Mouse (Mus musculus) adrenal gland, postnatal 36 days (tissue): ENCODE measurements around the gene Krt39. TPM values are rescaled to one million over a fixed set of nuclear protein-coding genes. Genes with fewer than 3 reads are reported as not detected.

Experiments
- DNase-seq, 2 experiments: peaks; one replicate each; pipeline ENCODE4 v3.0.0; 2021; ENCODE audit warnings: mixed read lengths in 1 of 2
- long read RNA-seq, 2 experiments: library from polyadenylated mRNA; stranded (forward); transcript quantifications; one replicate each; pipeline ENCODE4 v2.0.0; 2021; ENCODE audit warnings: borderline sequencing depth in 2 of 2
- total RNA-seq, 2 experiments: library from RNA; stranded (reverse); gene quantifications; 2 replicates each; pipeline ENCODE4 v1.2.3; 2021

Krt39 gene
- not detected for total RNA-seq
- long read RNA-seq, experiment 1, result 0 reads
- long read RNA-seq, experiment 2, result 0 reads

DNA sequence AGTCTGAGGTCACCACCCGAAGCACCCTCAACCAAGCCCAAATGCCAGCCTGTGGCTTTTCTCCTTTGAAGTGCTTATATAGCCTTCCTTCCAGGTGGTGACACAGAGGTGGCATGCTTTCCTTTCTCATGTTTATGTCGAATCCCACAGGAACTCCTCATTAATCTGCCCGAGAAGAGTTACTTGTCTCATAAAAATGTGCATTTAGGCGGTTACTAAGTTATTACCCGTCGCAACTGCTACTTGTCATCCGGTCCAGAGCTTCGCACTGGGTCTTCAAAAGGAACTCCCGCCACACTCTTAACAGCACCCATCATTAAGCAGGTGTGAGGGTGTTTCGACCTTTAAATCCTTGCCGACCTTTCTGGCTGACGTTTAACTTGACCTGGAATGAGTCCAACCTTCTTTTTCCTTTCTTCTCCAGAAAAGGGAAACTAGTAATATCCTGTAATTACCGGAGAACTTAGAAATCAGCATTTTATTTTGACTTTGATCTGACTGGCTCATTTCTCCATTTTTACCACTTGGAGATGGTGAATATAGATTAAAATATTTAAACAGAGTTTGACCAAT, at the start of gene Krt39:
Krt39 (minus strand) TSS at position 51 of the 573 bp plus-strand sequence.
- no peak for DNase-seq

DNA sequence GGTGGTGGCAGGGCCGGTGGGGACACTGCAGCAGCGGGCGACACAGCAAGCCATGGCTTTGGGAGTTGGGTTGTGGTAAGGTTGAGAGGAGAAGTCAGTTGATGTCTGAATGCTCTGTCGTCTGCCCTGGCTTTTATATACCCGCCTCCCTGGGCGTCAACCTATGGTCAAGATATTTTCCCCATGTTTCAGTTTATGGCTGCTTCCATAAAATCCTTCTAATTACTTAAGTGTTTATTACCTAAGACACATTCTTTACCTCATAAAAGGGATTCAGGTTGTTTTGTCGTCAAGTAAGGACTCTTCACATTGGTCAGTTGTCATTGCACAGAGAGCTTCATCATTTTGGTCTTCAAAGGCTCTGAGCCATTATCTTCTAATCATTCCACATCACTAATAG, 45.4 kb upstream of the Krt39 start, which contains the start of gene Krtap3-1:
Krtap3-1 (minus strand) TSS at position 101 of the 400 bp plus-strand sequence.
- no peak for DNase-seq

DNA sequence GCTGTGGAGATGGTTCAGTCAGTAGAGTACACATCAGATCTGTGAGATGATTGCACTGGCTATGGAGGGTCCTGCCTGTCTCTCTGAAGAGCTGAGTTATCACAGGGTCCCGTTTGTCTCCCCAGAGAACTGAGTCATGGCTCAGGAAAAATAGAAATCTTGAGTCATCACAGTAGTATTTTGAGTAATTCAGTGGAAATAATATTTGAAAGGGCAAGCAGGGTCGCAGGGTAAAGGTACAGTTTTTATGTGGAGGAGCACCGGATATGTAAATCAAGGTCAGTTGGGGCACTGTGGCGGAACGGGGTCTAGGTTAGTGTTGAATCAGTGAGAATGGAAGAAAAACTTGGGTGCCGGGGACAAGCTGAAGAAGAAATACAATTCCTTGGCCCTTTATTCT, 41.4 kb upstream of the Krt39 start:
- peak in 1 of 2 experiments; percentile 1 for DNase-seq

DNA sequence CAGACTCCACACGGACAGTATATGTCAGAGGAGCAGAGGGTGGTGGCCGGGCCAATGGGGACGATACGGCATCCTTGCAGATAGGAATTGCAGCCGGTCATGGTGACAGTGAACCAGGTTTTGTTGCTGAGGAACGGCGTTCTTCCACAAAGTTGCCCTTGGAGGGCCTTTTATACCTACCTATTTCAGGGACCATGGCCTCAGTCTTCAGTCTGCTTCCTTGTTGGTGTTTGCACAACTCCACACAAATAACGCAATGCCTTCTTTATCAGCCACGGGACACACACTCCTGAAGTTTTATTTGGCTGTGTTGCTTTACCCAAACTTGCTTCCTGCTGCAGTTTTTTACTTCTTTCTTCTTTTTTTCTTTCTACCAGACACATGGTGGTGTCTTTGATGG, 38.2 kb upstream of the Krt39 start, which contains the start of gene Gm11939:
Gm11939 (minus strand) TSS at position 101 of the 400 bp plus-strand sequence.
- no peak for DNase-seq

DNA sequence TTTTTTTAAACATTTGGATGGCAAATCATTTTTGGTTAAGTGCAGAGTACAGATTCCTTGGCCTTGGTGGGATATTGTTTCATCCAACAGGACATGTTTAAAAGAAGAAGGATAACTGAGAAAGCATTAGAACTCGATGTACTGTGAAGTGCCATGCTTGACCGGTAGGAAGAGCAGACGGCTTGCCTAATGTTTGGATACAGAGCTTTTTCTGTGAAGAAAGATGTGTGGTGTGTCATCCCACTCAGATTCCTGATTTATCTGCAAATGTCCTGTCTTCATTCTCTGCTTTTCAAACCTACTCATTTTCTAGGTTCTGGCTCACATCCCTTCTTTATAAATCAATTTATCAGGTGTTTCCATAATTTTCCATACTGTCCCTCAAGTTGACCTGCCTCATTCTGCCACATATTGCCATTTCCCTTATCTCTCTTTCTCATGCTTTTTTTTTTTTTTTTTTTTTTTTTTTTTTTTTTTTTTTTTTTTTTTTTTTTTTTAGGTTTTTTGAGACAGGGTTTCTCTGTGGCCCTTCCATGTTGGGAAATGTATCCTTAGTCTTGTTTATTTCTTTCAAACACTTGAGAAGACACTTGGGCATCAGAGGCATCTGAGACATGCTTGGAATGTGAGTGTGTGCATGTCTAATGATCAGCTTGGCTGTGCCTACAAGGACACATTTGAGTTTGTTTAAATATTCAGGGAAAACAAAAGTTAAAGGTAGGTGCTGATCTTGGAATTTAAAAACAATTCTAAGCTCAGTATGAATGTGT, 37.0 kb upstream of the Krt39 start:
- DNase-seq, result no peak

DNA sequence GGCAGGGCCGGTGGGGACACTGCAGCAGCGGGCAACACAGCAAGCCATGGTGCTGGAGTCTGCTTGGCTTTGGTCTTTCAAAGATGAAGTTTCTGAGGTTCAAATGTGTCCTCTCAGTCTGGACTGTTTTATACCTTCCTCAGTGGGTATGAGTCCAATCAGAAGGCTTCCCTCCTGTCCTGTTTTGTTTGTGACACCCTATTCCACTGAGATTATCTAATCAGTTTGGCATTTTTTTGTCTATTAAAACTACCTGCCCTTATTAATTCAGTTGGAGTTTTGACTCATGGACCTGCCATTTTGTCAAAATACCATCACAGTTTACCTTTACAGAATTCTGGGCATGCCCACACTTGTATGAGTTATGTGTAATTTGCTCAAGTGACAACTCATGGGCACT, 35.6 kb upstream of the Krt39 start, which contains the start of gene Krtap3-2:
Krtap3-2 (minus strand) TSS at position 101 of the 400 bp plus-strand sequence.
- no peak for DNase-seq

DNA sequence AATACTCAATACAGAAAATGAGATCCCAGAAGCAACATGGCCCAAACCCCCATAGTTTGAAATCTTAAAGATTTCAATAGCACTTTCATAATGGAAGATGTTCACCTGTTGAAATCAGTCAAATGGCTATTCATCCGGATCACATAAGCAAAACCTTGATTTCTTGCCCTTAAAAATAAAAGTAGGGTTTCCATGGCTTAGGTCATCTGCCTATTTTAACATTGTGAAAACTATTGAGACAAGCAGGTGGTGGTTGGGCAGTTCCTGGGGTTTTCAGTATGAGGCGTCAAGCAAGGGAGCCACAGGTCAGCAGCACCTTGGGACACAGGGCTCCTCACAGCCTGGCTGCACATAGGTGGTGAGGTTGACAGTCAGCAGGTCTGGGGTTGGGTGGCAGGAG, 35.1 kb upstream of the Krt39 start:
- DNase-seq, result no peak

DNA sequence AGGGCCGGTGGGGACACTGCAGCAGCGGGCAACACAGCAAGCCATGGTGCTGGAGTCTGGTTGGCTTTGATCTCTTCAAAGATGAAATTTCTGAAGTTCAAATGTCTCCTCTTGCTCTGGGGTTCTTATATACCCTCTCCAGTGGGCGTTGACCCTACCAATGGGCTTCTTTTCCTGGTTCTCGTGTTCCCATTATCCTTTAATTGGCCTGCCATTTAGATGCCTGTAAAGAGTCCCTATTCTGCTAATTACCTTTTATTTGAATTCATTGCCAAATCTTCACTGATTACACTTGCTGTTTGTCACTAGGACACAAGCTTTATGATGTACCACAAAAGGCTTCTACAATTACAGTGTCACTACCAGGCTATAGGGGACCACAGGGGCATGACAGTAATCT, 29.6 kb upstream of the Krt39 start, which contains the start of gene Krtap3-3:
Krtap3-3 (minus strand) TSS at position 101 of the 400 bp plus-strand sequence.
- DNase-seq, result no peak

DNA sequence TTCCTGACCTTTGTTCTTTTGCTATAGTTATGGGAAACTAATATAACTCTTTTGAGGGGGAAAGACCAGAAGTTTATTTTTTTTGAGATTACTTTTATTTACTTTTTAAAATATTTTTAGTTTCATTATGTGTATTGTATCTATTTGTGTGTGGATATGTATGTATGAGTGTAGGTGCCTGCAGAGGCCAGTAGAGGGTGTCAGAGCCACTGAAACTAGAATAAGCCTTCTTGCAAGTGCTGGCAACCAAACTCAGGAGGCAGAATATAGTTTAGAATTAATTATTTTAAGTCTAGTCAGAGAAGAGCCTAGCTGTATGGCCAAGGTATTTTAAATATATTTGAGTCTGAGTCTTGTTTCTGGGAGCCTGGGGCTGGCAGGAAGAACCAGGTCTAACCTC, 26.8 kb upstream of the Krt39 start:
- no peak for DNase-seq

DNA sequence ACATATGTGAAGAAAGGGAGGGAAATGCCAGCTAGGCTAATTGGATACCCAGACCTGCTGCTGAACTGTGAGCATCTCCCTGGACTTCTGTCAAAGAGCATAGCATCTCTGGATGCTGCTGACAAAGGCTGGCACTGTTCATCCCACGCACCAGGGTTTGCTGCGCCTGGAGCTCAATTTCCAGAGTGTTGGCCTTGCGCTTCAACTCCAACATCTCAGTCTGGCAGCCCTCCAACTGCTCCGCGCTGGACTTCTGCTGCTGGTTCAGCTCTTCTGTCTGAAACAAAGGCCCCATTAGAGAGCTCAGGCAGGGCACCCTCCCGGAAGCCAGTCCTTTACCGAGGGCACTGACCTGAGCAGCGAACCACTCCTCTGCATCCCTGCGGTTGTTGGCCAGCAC, 18.6 kb upstream of the Krt39 start:
- peak; percentile 22 to 26 for DNase-seq

DNA sequence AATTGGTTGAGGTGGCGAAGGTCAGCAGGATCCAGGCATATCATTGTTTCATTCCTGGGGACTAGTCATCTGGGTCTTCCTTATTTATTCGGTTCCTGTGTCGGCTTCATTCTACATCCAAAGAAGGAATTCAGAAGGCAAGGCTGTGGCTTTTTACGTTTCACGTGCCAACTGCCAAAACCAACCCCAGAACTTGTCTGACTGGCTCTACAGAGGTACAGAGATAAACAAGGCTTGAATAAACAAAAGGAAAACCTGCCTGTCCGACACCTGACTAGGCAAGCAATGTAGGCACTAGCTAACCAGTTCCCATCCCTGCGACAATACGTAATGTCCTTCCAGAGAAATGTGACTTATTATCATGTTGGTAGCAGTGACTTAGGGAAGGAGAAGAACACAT, 7.0 kb downstream of the Krt39 start:
- no peak for DNase-seq

DNA sequence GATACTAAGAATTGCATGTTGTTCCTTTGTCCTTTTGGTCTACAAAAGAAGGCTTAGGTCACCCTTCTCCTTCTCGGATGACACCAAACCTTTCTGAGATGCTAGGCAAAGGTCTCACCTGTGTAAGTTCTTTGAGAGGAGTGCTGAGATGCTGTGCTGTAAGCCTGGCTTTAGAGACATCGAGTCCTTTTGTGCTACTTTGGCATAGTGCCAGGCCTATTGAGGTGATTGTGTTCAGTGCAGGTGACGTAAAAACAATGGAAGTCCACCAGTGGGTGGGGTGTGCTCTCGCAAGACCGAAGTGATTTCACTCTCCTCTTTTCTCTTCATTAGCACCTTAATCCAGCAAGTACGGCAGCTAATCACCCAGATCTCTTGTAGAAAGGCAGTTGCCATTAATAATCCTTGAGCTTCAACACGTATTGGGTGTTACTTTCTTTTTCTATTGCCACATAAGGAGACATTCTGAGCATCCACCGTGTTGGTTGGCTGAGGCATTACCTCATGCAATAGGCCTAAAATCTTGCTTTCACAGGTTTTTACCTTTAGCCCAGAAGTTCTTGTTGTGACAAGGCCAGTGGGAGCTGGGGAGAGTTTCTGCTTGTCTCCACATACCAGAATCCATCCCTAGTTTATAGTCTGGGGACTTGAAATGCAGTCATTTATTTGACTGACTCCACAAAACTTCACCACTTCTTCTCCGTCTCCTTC, 20.9 kb downstream of the Krt39 start:
- no peak for DNase-seq

DNA sequence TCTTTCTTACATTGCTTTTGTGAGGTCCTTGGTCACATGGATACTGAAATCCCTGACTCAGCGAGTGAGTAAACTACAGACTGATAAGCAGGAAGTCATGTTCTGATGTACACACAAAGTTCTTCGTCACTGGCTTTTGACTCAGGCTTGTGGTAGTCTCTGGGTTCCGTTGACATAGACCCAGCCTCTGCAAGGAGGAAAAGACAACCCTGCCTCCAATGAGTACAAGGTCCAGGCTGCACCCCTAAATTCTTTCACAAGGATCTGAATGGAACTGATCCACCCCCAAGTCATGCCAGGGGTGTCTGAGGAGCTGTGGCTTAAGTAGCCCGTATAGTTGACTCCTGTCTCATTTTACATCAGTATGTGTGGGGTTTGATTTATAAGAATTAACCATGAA, 24.7 kb downstream of the Krt39 start:
- no peak for DNase-seq

DNA sequence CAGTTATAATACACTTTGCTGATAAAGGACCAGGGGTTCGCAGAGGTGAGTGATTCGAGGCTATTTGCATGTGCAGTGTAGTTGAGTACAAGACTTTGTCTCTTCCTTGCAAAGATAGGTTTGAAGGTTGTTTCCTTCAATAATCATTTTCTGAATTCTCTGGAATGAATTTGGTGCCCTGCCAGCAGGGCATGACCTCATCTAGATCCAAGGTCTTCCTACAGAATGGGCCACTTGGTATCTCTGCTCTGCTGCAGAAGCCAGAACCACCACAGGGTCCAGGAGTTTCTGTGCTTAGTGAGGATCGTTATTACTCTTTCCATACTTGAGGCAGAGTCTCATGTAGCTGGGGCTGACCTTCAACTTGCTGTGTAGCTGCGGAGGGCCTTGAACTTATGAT, 26.4 kb downstream of the Krt39 start:
- DNase-seq, result peak; percentile 41 to 42

DNA sequence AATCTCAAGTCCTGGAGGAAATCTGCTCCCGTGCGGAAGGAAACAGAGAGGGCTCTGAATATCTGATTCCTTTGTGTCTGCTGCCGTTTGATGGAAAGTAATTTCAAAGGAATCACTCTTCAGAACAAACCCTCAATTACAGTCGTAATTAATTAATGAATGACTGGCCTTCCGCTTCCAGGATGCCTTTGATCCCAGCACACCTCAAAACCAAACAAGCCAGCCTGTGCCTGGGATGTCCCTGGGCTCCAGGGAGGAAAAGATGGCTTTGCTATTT, 27.6 kb downstream of the Krt39 start:
- no peak for DNase-seq

DNA sequence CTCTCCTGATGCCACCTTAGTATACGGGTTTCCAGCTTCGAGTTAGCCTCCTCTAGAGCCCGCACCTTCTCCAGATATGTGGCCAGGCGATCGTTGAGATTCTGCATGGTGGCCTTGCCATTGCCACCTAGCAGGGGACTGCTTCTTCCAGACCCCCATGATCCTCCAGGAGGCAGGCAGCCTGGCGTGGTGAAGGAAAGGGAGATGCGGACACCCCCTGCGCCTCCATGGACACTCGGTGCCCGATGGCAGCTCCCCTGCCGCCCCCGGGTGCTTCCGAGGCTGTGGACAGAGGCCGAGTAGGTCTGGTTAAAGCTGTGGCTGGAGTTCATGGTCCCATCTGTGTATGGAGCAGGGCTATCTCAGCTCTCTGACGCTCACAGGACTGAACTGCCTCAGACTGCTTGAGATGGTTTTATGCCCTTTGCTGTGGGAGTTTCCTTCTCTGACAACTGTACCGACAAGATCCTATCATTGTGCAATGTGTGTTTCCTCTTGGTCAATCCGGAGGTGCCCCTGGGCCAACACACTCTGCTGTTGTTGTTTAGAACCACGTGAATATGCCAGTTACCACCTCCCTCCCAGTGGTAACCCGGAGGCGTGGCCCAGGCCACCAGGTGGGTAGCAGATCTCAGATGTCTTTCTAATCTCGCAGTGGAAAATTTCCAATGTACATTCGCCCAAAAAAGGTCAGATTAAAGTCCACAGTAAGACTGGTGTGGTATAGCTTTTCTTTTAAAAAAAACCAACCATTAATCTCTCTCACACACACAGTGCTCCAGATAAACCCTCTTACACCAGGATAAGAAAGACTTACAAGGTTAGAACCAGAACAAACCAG, 28.2 kb downstream of the Krt39 start, which contains the start of gene Krt23:
Krt23 (minus strand) TSS at position 405 of the 841 bp plus-strand sequence.
- DNase-seq, result no peak

DNA sequence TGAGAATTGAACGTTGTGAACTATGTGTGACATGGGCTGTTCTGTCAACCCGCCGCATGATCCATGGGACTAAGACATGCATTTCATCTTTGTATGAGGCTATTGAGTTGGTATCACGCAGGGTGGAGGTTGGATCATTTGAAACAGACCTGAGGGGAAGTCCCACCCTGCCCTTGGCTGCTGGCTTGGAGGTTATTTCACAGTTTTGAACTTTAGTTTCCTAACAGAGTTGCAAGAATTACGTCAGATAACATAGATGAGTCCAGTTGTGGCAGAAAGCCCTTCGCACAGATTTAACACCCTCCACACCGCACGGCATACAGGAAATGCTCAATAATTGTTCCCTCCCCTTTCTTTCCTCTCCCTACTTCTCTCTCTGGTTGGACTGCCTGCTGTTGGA, 30.1 kb downstream of the Krt39 start:
- DNase-seq, result no peak

DNA sequence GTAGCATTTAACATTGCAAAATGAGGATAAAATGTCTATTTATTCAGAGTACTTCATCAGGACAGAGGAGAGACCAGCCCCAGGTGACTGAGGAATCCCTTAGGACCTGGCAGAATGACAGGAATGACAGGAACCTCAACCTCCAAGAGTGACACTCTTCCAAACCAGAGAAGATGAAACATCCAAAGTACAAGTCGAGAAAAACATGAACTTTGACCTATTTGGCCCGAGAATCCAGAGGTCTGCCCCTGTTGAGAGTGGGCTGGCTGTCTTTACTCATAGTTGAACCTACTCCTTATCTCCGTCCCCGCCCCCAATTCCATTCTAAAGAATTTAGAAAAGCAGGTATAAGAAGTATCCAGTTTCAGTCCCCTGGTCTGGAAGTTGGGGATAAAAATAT, 30.5 kb downstream of the Krt39 start:
- no peak for DNase-seq

DNA sequence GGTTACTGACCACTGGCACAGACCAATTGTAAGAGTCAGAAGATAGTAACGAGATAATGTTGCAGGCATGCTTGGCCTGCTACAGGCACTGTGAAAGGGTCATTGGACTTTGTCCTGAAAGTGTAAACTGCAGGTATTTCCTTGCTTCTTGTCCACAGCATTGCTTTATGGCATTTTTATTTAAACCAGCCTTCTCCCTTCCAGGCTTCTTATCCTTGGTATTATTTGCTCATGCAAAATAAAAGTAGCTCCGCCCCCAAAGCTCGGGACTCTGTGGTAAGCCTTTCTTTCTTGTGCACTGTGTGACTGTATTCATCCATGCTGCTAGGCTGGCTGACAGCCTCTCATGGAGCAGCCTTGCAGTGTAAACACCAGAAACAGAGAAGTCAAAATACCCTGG, 31.9 kb downstream of the Krt39 start:
- DNase-seq, result no peak

DNA sequence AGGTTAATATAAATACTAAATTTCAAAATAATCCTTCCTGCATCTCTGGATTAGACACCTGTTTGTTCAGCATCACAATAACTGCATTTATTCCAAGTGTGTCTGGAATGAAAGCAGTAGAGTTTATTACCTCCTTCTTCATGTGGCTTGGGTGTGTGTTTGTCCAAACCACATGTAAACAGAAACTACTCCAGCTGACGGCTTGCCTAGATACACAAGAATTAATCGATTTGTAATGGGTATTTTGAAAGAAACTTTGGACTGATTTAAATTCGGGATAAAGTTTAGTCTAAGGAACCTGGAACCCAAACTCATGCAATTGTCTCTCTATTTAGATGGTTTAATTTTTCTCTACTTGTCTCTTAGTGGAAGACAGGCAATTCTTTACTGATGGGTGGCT, 46.2 kb downstream of the Krt39 start:
- no peak for DNase-seq

DNA sequence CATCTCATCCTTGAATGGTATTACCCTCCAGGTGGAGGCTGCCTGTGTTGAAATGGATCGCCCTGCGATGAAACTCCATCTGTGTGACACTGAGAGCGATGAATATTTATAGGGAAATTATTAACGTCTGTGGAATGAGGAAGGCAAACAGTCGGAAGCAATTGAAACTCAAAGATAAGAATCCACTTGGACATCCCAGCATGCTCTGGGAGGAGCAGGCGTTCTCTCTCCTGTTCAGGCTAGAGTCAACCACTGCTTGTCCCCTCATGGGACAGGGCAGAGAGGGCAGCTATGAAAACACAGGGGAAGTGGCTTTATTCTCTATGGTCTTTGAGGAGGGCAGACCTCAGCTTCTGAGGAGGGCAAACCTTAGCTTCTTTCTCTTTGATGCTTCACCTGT, 47.7 kb downstream of the Krt39 start:
- DNase-seq, result no peak

DNA sequence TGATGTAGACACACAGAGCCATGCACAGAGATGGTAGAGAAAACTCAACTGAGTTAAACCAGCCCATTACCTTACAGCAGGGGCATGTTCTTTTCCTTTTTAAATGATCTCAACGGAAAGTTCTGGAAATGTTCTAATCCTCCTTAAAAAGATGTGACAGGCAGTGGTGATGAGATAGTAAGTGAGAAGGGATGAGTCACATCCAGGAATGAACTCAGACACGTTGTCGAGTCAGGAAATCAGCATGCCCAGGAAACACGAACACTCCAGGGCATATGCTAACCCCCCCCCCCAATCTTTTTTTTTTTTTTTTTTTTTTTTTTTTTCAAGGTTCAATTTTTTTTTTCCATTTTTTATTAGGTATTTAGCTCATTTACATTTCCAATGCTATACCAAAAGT, 48.7 kb downstream of the Krt39 start:
- no peak for DNase-seq
